Mouse (Mus musculus): ENCODE results near the gene Sipa1l3. TPM values are rescaled to one million over a fixed set of nuclear protein-coding genes. Genes with fewer than 3 reads are reported as not detected.

The Sipa1l3 gene
- polyA plus RNA-seq, 1 experiment = 93.0 TPM

- no peak for TF ChIP-seq CTCF (IDR thresholded peaks at IDR 0.05; ENCODE audit: borderline replicate concordance, control insufficient read depth, extremely low read depth, insufficient read depth, low read length, poor library complexity)
- no peak for TF ChIP-seq POLR2A (IDR thresholded peaks at IDR 0.05; ENCODE audit: control insufficient read depth, extremely low read depth, insufficient read depth, low read length, poor library complexity)
- no peak for DNase-seq
- no peak overlapping the region for H3K4me3 ChIP-seq (ENCODE audit: control insufficient read depth, insufficient read depth, low read length)
- H3K36me3 ChIP-seq (ENCODE audit: control insufficient read depth, insufficient read depth, low read length) = no peaks in the 10 kb centered on the region
- 91% methylated on average over 3 of the region's 3 CpGs for WGBS
- H3K27me3 ChIP-seq (ENCODE audit: control insufficient read depth, insufficient read depth, low read length) = no peaks in the 10 kb centered on the region
- H3K27ac ChIP-seq (ENCODE audit: control insufficient read depth, insufficient read depth, low read length) = no peak overlapping the region
- peaks cover 27% of the 10 kb centered on the region for H3K4me1 ChIP-seq (replicated peaks; ENCODE audit: control insufficient read depth, insufficient read depth, low read length)
Measured at GRCm38 (mm10) chr7:29462820-29463219, 55.6 kb downstream of the Sipa1l3 start.

- no peaks in the 10 kb centered on the region for H3K36me3 ChIP-seq (ENCODE audit: control insufficient read depth, insufficient read depth, low read length)
- H3K27me3 ChIP-seq (ENCODE audit: control insufficient read depth, insufficient read depth, low read length) = no peaks in the 10 kb centered on the region
- WGBS = 76% methylated on average over 5 of the region's 5 CpGs
- peaks cover 30% of the 10 kb centered on the region for H3K4me1 ChIP-seq (replicated peaks; ENCODE audit: control insufficient read depth, insufficient read depth, low read length)
- no peak overlapping the region for H3K4me3 ChIP-seq (ENCODE audit: control insufficient read depth, insufficient read depth, low read length)
- DNase-seq = no peak
- no peak overlapping the region for H3K27ac ChIP-seq (ENCODE audit: control insufficient read depth, insufficient read depth, low read length)
- no peak for TF ChIP-seq POLR2A (IDR thresholded peaks at IDR 0.05; ENCODE audit: control insufficient read depth, extremely low read depth, insufficient read depth, low read length, poor library complexity)
Measured at GRCm38 (mm10) chr7:29462178-29462577, 56.3 kb downstream of the Sipa1l3 start.

GRCm38 (mm10) chr7:29461557-29461956 lies 56.9 kb downstream of the Sipa1l3 start:
- no peaks in the 10 kb centered on the region for H3K36me3 ChIP-seq (ENCODE audit: control insufficient read depth, insufficient read depth, low read length)
- no peak overlapping the region for H3K4me3 ChIP-seq (ENCODE audit: control insufficient read depth, insufficient read depth, low read length)
- peaks cover 34% of the 10 kb centered on the region for H3K4me1 ChIP-seq (replicated peaks; ENCODE audit: control insufficient read depth, insufficient read depth, low read length)
- TF ChIP-seq POLR2A (IDR thresholded peaks at IDR 0.05; ENCODE audit: control insufficient read depth, extremely low read depth, insufficient read depth, low read length, poor library complexity) (no peak), CTCF (IDR thresholded peaks at IDR 0.05; ENCODE audit: borderline replicate concordance, control insufficient read depth, extremely low read depth, insufficient read depth, low read length, poor library complexity) (no peak)
- H3K27ac ChIP-seq (ENCODE audit: control insufficient read depth, insufficient read depth, low read length) = no peak overlapping the region
- DNase-seq = no peak
- 52% methylated on average over 10 of the region's 10 CpGs for WGBS
- H3K27me3 ChIP-seq (ENCODE audit: control insufficient read depth, insufficient read depth, low read length) = no peaks in the 10 kb centered on the region

DNA sequence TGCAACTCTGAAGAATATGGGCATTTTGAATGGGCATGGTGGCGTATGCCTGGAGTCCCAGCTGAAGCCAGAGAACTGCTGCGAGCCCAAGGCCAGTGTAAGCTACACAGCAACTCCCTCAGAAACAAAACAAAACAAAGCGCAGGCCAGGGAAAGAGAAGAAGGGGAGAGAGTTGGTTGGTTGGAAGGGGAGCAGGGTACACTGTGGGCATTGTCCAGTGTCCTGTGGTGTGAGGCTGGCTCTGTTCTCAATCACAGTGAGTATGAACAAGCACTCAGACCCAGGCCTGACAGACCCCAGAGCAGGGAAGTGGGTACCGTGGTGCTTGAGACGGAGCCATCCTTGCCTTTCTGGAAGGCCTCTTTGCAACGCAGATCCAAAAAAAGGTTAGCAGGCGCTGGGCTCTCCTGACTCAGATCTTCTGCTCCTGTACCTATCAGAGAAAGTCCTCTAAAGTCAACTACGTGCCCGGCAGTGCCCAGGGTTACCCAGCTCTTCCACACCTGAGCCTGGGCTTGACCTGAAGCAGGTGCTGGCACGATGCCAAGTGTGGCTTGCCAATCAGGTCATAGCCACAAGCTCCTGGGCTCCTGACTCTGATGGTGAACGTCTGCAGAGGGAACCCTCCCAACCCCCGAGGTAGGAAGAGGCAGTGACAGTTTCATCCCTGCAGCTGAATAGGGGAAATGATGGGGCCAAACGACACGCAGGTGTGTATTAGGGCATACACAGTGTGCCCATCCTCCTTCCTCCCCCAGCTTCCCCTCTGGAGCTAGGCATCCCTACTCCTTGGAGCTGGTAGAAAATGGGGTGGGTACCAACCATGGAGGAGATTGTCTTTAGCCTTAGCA lies 59.3 kb downstream of the Sipa1l3 start:
- H3K36me3 ChIP-seq (ENCODE audit: control insufficient read depth, insufficient read depth, low read length) = no peaks in the 10 kb centered on the region
- 73% methylated on average over 14 of the region's 14 CpGs for WGBS
- TF ChIP-seq POLR2A (IDR thresholded peaks at IDR 0.05; ENCODE audit: control insufficient read depth, extremely low read depth, insufficient read depth, low read length, poor library complexity) (no peak), CTCF (IDR thresholded peaks at IDR 0.05; ENCODE audit: borderline replicate concordance, control insufficient read depth, extremely low read depth, insufficient read depth, low read length, poor library complexity) (no peak)
- no peak overlapping the region for H3K4me3 ChIP-seq (ENCODE audit: control insufficient read depth, insufficient read depth, low read length)
- no peaks in the 10 kb centered on the region for H3K27me3 ChIP-seq (ENCODE audit: control insufficient read depth, insufficient read depth, low read length)
- no peak for DNase-seq
- no peak overlapping the region for H3K27ac ChIP-seq (ENCODE audit: control insufficient read depth, insufficient read depth, low read length)
- H3K4me1 ChIP-seq (replicated peaks; ENCODE audit: control insufficient read depth, insufficient read depth, low read length) = peaks cover 39% of the 10 kb centered on the region

DNA sequence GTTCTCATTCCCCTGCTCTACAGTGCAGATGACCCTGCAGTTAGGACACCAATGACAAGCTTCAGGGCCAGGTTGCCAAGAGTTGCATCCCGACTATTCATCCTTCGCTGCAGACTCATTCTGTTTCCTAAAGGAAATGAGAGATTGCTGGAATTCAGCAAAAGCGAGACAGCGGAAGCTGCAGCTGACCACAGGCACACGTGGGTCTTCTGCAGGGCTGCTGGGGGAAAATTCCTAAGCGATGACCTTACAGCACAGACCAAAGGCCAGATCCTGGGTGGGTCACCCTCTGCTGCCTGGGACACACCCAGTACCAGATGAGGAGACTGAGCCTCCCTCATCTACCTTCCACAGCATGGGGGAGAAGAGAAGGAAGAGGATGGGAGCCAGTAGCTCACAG lies 60.7 kb downstream of the Sipa1l3 start:
- Histone ChIP-seq H3K27me3 (ENCODE audit: control insufficient read depth, insufficient read depth, low read length) (no peaks in the 10 kb centered on the region), H3K4me3 (ENCODE audit: control insufficient read depth, insufficient read depth, low read length) (no peak overlapping the region), H3K4me1 (replicated peaks; ENCODE audit: control insufficient read depth, insufficient read depth, low read length) (peaks cover 48% of the 10 kb centered on the region), H3K36me3 (ENCODE audit: control insufficient read depth, insufficient read depth, low read length) (no peaks in the 10 kb centered on the region), H3K27ac (ENCODE audit: control insufficient read depth, insufficient read depth, low read length) (peak overlapping the region; percentile 17; the same call in 1 of the 2 replicates)
- TF ChIP-seq POLR2A (IDR thresholded peaks at IDR 0.05; ENCODE audit: control insufficient read depth, extremely low read depth, insufficient read depth, low read length, poor library complexity) = no peak
- TF ChIP-seq CTCF (IDR thresholded peaks at IDR 0.05; ENCODE audit: borderline replicate concordance, control insufficient read depth, extremely low read depth, insufficient read depth, low read length, poor library complexity) = no peak
- 95% methylated on average over 6 of the region's 6 CpGs for WGBS
- DNase-seq = no peak

GRCm38 (mm10) chr7:29456716-29457115 lies 61.7 kb downstream of the Sipa1l3 start:
- peak; percentile 36 for DNase-seq
- no peaks in the 10 kb centered on the region for H3K27me3 ChIP-seq (ENCODE audit: control insufficient read depth, insufficient read depth, low read length)
- H3K27ac ChIP-seq (ENCODE audit: control insufficient read depth, insufficient read depth, low read length) = peak overlapping the region; percentile 75
- H3K4me3 ChIP-seq (ENCODE audit: control insufficient read depth, insufficient read depth, low read length) = no peak overlapping the region
- WGBS = 30% methylated on average over 9 of the region's 9 CpGs
- H3K36me3 ChIP-seq (ENCODE audit: control insufficient read depth, insufficient read depth, low read length) = no peaks in the 10 kb centered on the region
- peaks cover 54% of the 10 kb centered on the region for H3K4me1 ChIP-seq (replicated peaks; ENCODE audit: control insufficient read depth, insufficient read depth, low read length)
- TF ChIP-seq POLR2A (IDR thresholded peaks at IDR 0.05; ENCODE audit: control insufficient read depth, extremely low read depth, insufficient read depth, low read length, poor library complexity) (no peak), CTCF (IDR thresholded peaks at IDR 0.05; ENCODE audit: borderline replicate concordance, control insufficient read depth, extremely low read depth, insufficient read depth, low read length, poor library complexity) (no peak)

Measured in thymus, adult 2 months (tissue).